Mouse (Mus musculus): ENCODE measurements around the gene Nmd3. TPM values are rescaled to one million over a fixed set of nuclear protein-coding genes. Genes with fewer than 3 reads are reported as not detected.
A peak's percentile ranks its signal among the peaks of the same experiment; 100 is the strongest.

Gene Nmd3
- polyA plus RNA-seq, 1 experiment from 2014 or later, result 124 TPM

- 91% methylated on average over 3 of the region's 3 CpGs for WGBS
- no peaks in the 10 kb centered on the region for H3K4me1 ChIP-seq (replicated peaks; ENCODE audit: control insufficient read depth, insufficient read depth, low read length)
- no peak overlapping the region for H3K27ac ChIP-seq (ENCODE audit: low read depth, low read length)
- no peak for DNase-seq (ENCODE audit: low spot score)
- H3K4me3 ChIP-seq (ENCODE audit: low read depth, low read length), result no peak overlapping the region
- H3K9ac ChIP-seq (ENCODE audit: low read length), result no peak overlapping the region
- H3K36me3 ChIP-seq (ENCODE audit: control insufficient read depth, insufficient read depth, low read length), result no peaks in the 10 kb centered on the region; the same call in 1 of the 2 replicates
- no peak overlapping the region for H3K4me2 ChIP-seq (ENCODE audit: low read depth, low read length, severe bottlenecking)
- no peaks in the 10 kb centered on the region for H3K27me3 ChIP-seq (ENCODE audit: control insufficient read depth, insufficient read depth, low read length)
- H3K9me3 ChIP-seq (ENCODE audit: control insufficient read depth, low read length), result no peaks in the 10 kb centered on the region
- ATAC-seq (replicated peaks; ENCODE audit: low FRiP score), result no peak
Observed at GRCm38 (mm10) chr3:69755968-69756367, 34.2 kb downstream of the Nmd3 start.

DNA sequence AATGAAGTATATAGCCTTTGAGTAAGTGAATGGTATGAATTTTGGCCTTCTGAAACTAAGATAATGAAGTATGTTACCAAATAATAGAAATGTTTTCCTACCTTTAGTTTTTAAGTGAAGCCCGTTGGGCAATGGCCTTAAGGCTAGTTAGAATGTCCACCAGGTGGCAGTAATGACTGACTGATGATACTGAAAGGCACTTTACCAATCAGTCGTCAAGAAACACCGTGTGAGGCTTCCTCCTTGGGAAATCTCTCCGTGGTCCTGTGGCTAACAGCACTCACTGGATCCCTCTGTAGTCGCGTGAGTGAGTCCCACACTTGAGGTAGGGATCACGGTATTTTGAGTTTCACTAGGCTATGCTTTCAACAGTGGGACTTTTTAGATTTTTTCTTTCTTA is 34.7 kb downstream of the Nmd3 start:
- 33% methylated on average over 7 of the region's 7 CpGs for WGBS
- Histone ChIP-seq H3K27ac (ENCODE audit: low read depth, low read length) (no peak overlapping the region), H3K4me1 (replicated peaks; ENCODE audit: control insufficient read depth, insufficient read depth, low read length) (no peaks in the 10 kb centered on the region)

DNA sequence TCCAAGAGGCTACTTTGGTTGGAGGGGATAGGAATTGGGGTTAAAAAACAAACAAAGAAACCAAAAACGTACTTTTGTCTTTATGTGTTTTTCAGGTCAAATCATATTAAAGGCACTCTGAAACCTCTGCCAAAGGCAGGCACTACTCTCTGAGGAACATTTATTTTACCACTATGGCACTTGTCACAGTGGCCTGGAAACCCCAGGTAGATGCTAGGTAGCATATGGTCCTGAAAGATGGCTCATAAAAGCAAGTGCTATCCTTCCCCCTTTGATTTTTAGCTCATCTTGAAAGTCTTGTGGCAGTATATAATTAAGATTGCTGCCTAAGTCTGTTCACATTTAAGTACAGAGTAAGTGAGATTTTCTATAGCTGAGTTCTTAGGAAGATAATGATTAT is 35.7 kb downstream of the Nmd3 start:
- DNase-seq (ENCODE audit: low spot score) (no peak), ATAC-seq (replicated peaks; ENCODE audit: low FRiP score) (no peak)
- Histone ChIP-seq H3K4me3 (ENCODE audit: low read depth, low read length) (no peak overlapping the region), H3K27ac (ENCODE audit: low read depth, low read length) (no peak overlapping the region), H3K9ac (ENCODE audit: low read length) (no peak overlapping the region), H3K4me2 (ENCODE audit: low read depth, low read length, severe bottlenecking) (no peak overlapping the region), H3K27me3 (ENCODE audit: control insufficient read depth, insufficient read depth, low read length) (no peaks in the 10 kb centered on the region), H3K36me3 (ENCODE audit: control insufficient read depth, insufficient read depth, low read length) (no peaks in the 10 kb centered on the region; the same call in 1 of the 2 replicates), H3K4me1 (replicated peaks; ENCODE audit: control insufficient read depth, insufficient read depth, low read length) (no peaks in the 10 kb centered on the region), H3K9me3 (ENCODE audit: control insufficient read depth, low read length) (no peaks in the 10 kb centered on the region)
- 89% methylated on average over 1 of the region's 1 CpGs for WGBS

More for the DNA sequence above, 34.7 kb downstream of the Nmd3 start:
- Histone ChIP-seq H3K27me3 (ENCODE audit: control insufficient read depth, insufficient read depth, low read length) (no peaks in the 10 kb centered on the region), H3K36me3 (ENCODE audit: control insufficient read depth, insufficient read depth, low read length) (no peaks in the 10 kb centered on the region; the same call in 1 of the 2 replicates), H3K4me3 (ENCODE audit: low read depth, low read length) (no peak overlapping the region), H3K4me2 (ENCODE audit: low read depth, low read length, severe bottlenecking) (no peak overlapping the region), H3K9me3 (ENCODE audit: control insufficient read depth, low read length) (no peaks in the 10 kb centered on the region), H3K9ac (ENCODE audit: low read length) (no peak overlapping the region)
- ATAC-seq (replicated peaks; ENCODE audit: low FRiP score), result 0 out of 2 replicates have a peak, but pooled peaks have one; percentile 70
- DNase-seq (ENCODE audit: low spot score), result no peak

- H3K4me1 ChIP-seq (replicated peaks; ENCODE audit: control insufficient read depth, insufficient read depth, low read length), result no peaks in the 10 kb centered on the region
- no peak overlapping the region for H3K9ac ChIP-seq (ENCODE audit: low read length)
- H3K9me3 ChIP-seq (ENCODE audit: control insufficient read depth, low read length), result no peaks in the 10 kb centered on the region
- ATAC-seq (replicated peaks; ENCODE audit: low FRiP score) (no peak), DNase-seq (ENCODE audit: low spot score) (no peak)
- H3K36me3 ChIP-seq (ENCODE audit: control insufficient read depth, insufficient read depth, low read length), result no peaks in the 10 kb centered on the region; the same call in 1 of the 2 replicates
- no peaks in the 10 kb centered on the region for H3K27me3 ChIP-seq (ENCODE audit: control insufficient read depth, insufficient read depth, low read length)
- H3K4me3 ChIP-seq (ENCODE audit: low read depth, low read length), result no peak overlapping the region
- H3K27ac ChIP-seq (ENCODE audit: low read depth, low read length), result no peak overlapping the region
- 91% methylated on average over 6 of the region's 6 CpGs for WGBS
- no peak overlapping the region for H3K4me2 ChIP-seq (ENCODE audit: low read depth, low read length, severe bottlenecking)
Observed at GRCm38 (mm10) chr3:69760081-69760480, 38.3 kb downstream of the Nmd3 start.

GRCm38 (mm10) chr3:69761195-69761594 is 39.4 kb downstream of the Nmd3 start:
- no peak overlapping the region for H3K27ac ChIP-seq (ENCODE audit: low read depth, low read length)
- H3K36me3 ChIP-seq (ENCODE audit: control insufficient read depth, insufficient read depth, low read length), result no peaks in the 10 kb centered on the region; the same call in 1 of the 2 replicates
- ATAC-seq (replicated peaks; ENCODE audit: low FRiP score) (no peak), DNase-seq (ENCODE audit: low spot score) (no peak)
- H3K4me1 ChIP-seq (replicated peaks; ENCODE audit: control insufficient read depth, insufficient read depth, low read length), result no peaks in the 10 kb centered on the region
- WGBS, result 90% methylated on average over 4 of the region's 4 CpGs
- H3K9ac ChIP-seq (ENCODE audit: low read length), result no peak overlapping the region
- no peak overlapping the region for H3K4me2 ChIP-seq (ENCODE audit: low read depth, low read length, severe bottlenecking)
- H3K9me3 ChIP-seq (ENCODE audit: control insufficient read depth, low read length), result no peaks in the 10 kb centered on the region
- no peak overlapping the region for H3K4me3 ChIP-seq (ENCODE audit: low read depth, low read length)
- H3K27me3 ChIP-seq (ENCODE audit: control insufficient read depth, insufficient read depth, low read length), result no peaks in the 10 kb centered on the region

GRCm38 (mm10) chr3:69762838-69763368 is 41.1 kb downstream of the Nmd3 start:
- Histone ChIP-seq H3K27me3 (ENCODE audit: control insufficient read depth, insufficient read depth, low read length) (no peaks in the 10 kb centered on the region), H3K9ac (ENCODE audit: low read length) (no peak overlapping the region), H3K27ac (ENCODE audit: low read depth, low read length) (no peak overlapping the region), H3K9me3 (ENCODE audit: control insufficient read depth, low read length) (no peaks in the 10 kb centered on the region), H3K4me3 (ENCODE audit: low read depth, low read length) (no peak overlapping the region), H3K4me2 (ENCODE audit: low read depth, low read length, severe bottlenecking) (no peak overlapping the region), H3K4me1 (replicated peaks; ENCODE audit: control insufficient read depth, insufficient read depth, low read length) (no peaks in the 10 kb centered on the region), H3K36me3 (ENCODE audit: control insufficient read depth, insufficient read depth, low read length) (no peaks in the 10 kb centered on the region; the same call in 1 of the 2 replicates)
- ATAC-seq (replicated peaks; ENCODE audit: low FRiP score) (no peak), DNase-seq (ENCODE audit: low spot score) (no peak)
- WGBS, result 84% methylated on average over 6 of the region's 6 CpGs

GRCm38 (mm10) chr3:69763630-69764565 is 42.1 kb downstream of the Nmd3 start:
- H3K4me2 ChIP-seq (ENCODE audit: low read depth, low read length, severe bottlenecking), result no peak overlapping the region
- 93% methylated on average over 21 of the region's 21 CpGs for WGBS

GRCm38 (mm10) chr3:69765206-69765605 is 43.4 kb downstream of the Nmd3 start:
- no peaks in the 10 kb centered on the region for H3K27me3 ChIP-seq (ENCODE audit: control insufficient read depth, insufficient read depth, low read length)
- no peaks in the 10 kb centered on the region for H3K36me3 ChIP-seq (ENCODE audit: control insufficient read depth, insufficient read depth, low read length)
- H3K9me3 ChIP-seq (ENCODE audit: control insufficient read depth, low read length), result no peaks in the 10 kb centered on the region
- H3K4me2 ChIP-seq (ENCODE audit: low read depth, low read length, severe bottlenecking), result no peak overlapping the region
- ATAC-seq (replicated peaks; ENCODE audit: low FRiP score), result no peak
- WGBS, result 94% methylated on average over 11 of the region's 11 CpGs
- H3K27ac ChIP-seq (ENCODE audit: low read depth, low read length), result no peak overlapping the region
- no peak for DNase-seq (ENCODE audit: low spot score)
- H3K4me3 ChIP-seq (ENCODE audit: low read depth, low read length), result no peak overlapping the region
- H3K9ac ChIP-seq (ENCODE audit: low read length), result no peak overlapping the region
- H3K4me1 ChIP-seq (replicated peaks; ENCODE audit: control insufficient read depth, insufficient read depth, low read length), result no peaks in the 10 kb centered on the region

More at GRCm38 (mm10) chr3:69763630-69764565, 42.1 kb downstream of the Nmd3 start:
- Histone ChIP-seq H3K36me3 (ENCODE audit: control insufficient read depth, insufficient read depth, low read length) (no peaks in the 10 kb centered on the region), H3K9ac (ENCODE audit: low read length) (no peak overlapping the region), H3K9me3 (ENCODE audit: control insufficient read depth, low read length) (no peaks in the 10 kb centered on the region), H3K4me3 (ENCODE audit: low read depth, low read length) (no peak overlapping the region), H3K4me1 (replicated peaks; ENCODE audit: control insufficient read depth, insufficient read depth, low read length) (no peaks in the 10 kb centered on the region), H3K27ac (ENCODE audit: low read depth, low read length) (no peak overlapping the region), H3K27me3 (ENCODE audit: control insufficient read depth, insufficient read depth, low read length) (no peaks in the 10 kb centered on the region)
- DNase-seq (ENCODE audit: low spot score) (no peak), ATAC-seq (replicated peaks; ENCODE audit: low FRiP score) (no peak)
